14 mouse cellular contexts compared by ENCODE assay signal in genomic region chr8:69870003-69870765, GRCm38 (mm10). TPM values are rescaled to one million over a fixed set of nuclear protein-coding genes. Genes with fewer than 3 reads are reported as not detected.
"Had no signal": no experiment of that assay in that cellular context is flagged by ENCODE, and none has a peak within 500 bp of the region (broad histone marks: within the 10 kb centered on the region; RNA-seq: fewer than 3 reads in every experiment).

No protein-coding gene starts in this region.

- H3K4me2 ChIP-seq: kidney, embryonic 15.5 days; limb, embryonic 15.5 days; liver, embryonic 12.5 days; lung, embryonic 14.5 days; midbrain, embryonic 11.5 days; neural tube, embryonic 13.5 days had no signal

- H3K27me3 ChIP-seq: limb, embryonic 15.5 days; neural tube, embryonic 13.5 days had no signal

- DNase-seq: kidney, postnatal 14 days; lung, embryonic 14.5 days; lung, postnatal 10 days; thymus, adult 18-20 months; thymus, postnatal 14 days had no signal

- H3K4me1 ChIP-seq: liver, embryonic 12.5 days; neural tube, embryonic 13.5 days had no signal

- H3K4me3 ChIP-seq: kidney, embryonic 15.5 days; limb, embryonic 15.5 days; liver, embryonic 12.5 days; megakaryocyte, embryonic 14.5 days; neural tube, embryonic 13.5 days had no signal

- H3K27ac ChIP-seq: kidney, embryonic 15.5 days; limb, embryonic 15.5 days; liver, embryonic 12.5 days; neural tube, embryonic 13.5 days; stomach, postnatal 0 days had no signal

- H3K9me3 ChIP-seq: kidney, embryonic 15.5 days; limb, embryonic 15.5 days; liver, embryonic 12.5 days; megakaryocyte, embryonic 14.5 days; neural tube, embryonic 13.5 days had no signal

- H3K9ac ChIP-seq: kidney, embryonic 15.5 days; limb, embryonic 15.5 days; liver, embryonic 12.5 days; lung, embryonic 14.5 days; neural tube, embryonic 13.5 days had no signal

- H3K36me3 ChIP-seq: kidney, embryonic 15.5 days; limb, embryonic 15.5 days; liver, embryonic 12.5 days had no signal

- ATAC-seq: liver, embryonic 12.5 days; midbrain, embryonic 16.5 days had no signal

RNA-seq across cellular contexts. Expression of gene Cilp2, which starts 17.3 kb away (rescaled TPM):
- polyA plus RNA-seq: liver, embryonic 16.5 days had no signal
